Mouse (Mus musculus) megakaryocyte progenitor cell, adult 5-6 weeks (primary cell): Measurements from ENCODE around the gene Adck2. TPM values are rescaled to one million over a fixed set of nuclear protein-coding genes. Genes with fewer than 3 reads are reported as not detected.
A peak's percentile ranks its signal among the peaks of the same experiment; 100 is the strongest.

ENCODE experiments used
- ATAC-seq: replicated peaks from 2 replicates; pipeline ENCODE4 v1.8.0; 2016; ENCODE audit warnings: mild to moderate bottlenecking, moderate TSS enrichment, inconsistent platforms; ENCODE audit not compliant: poor library complexity
- total RNA-seq, 2 experiments: library from RNA; stranded (forward) in 1 of 2; stranded (reverse) in 1 of 2; fragments of 157-497, 149-512 nt in 1 of 2; fragments of 200-1000 nt in 1 of 2; gene quantifications; 2 replicates each; pipeline versions ENCODE4 v1.2.3 to v1.2.4; 2015 to 2017

The Adck2 gene
- 7.5 and 7.6 TPM in 2 replicates for total RNA-seq (2015)
- total RNA-seq (2017) = 5.6 and 7.3 TPM in 2 replicates

- peak; percentile 98 for ATAC-seq
Observed at GRCm38 (mm10) chr6:39573791-39574554, at the start of gene Adck2. Gene Adck2 (plus strand): TSS chr6:39573873.

GRCm38 (mm10) chr6:39526797-39527196, 46.9 kb upstream of the Adck2 start:
- ATAC-seq = peak; percentile 65

GRCm38 (mm10) chr6:39527337-39527784, 46.3 kb upstream of the Adck2 start:
- no peak for ATAC-seq

- peak; percentile 69 for ATAC-seq
Observed at GRCm38 (mm10) chr6:39527811-39528210, 45.9 kb upstream of the Adck2 start.

GRCm38 (mm10) chr6:39528671-39529535, 44.8 kb upstream of the Adck2 start:
- ATAC-seq = no peak

GRCm38 (mm10) chr6:39534944-39535343, 38.7 kb upstream of the Adck2 start:
- no peak for ATAC-seq

- ATAC-seq = no peak
Observed at GRCm38 (mm10) chr6:39536621-39537020, 37.1 kb upstream of the Adck2 start.

GRCm38 (mm10) chr6:39537276-39537675, 36.4 kb upstream of the Adck2 start:
- ATAC-seq = no peak

GRCm38 (mm10) chr6:39538227-39538626, 35.4 kb upstream of the Adck2 start:
- ATAC-seq = peak; percentile 96

- ATAC-seq = peak; percentile 20; the same call in 1 of the 2 replicates
Observed at GRCm38 (mm10) chr6:39539679-39540155, 34.0 kb upstream of the Adck2 start.

GRCm38 (mm10) chr6:39540563-39540962, 33.1 kb upstream of the Adck2 start:
- no peak for ATAC-seq

GRCm38 (mm10) chr6:39542631-39543597, 30.8 kb upstream of the Adck2 start:
- no peak for ATAC-seq

- no peak for ATAC-seq
Observed at GRCm38 (mm10) chr6:39543769-39544420, 29.8 kb upstream of the Adck2 start.

GRCm38 (mm10) chr6:39545474-39545873, 28.2 kb upstream of the Adck2 start:
- no peak for ATAC-seq

GRCm38 (mm10) chr6:39548030-39548429, 25.6 kb upstream of the Adck2 start:
- ATAC-seq = no peak

- ATAC-seq = peak; percentile 61; the same call in 1 of the 2 replicates
Observed at GRCm38 (mm10) chr6:39551981-39552636, 21.6 kb upstream of the Adck2 start.

GRCm38 (mm10) chr6:39554888-39555647, 18.6 kb upstream of the Adck2 start:
- ATAC-seq = no peak

- ATAC-seq = no peak
Observed at GRCm38 (mm10) chr6:39555648-39555945, 18.1 kb upstream of the Adck2 start.
